Mouse (Mus musculus): ENCODE measurements around the gene Cdk11b. TPM values are rescaled to one million over a fixed set of nuclear protein-coding genes. Genes with fewer than 3 reads are reported as not detected.

The Cdk11b gene
- total and polyA plus RNA-seq, 2 experiments from 2014 or later = 21.8 to 64.7 TPM

DNA sequence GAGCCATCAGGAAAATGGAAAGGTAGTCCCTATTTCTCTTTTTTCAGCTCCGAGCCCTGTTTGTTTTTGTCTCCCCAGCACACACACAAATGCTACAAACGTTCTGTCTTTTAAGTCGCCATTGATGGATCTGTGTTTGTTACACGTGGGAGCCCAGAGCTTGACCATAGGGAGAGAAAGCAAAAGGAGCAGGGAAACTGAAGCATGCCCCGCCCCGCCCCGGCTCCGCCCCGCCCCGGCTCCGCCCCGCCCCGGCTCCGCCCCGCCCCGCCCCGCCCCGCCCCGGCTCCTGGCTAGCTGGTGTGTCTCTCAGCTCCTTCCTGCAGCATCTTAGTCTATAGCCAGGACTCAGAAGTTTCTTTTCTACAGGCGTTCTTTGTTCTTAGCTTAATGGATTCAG lies 26.1 kb upstream of the Cdk11b start:
- 23% methylated on average over 20 of the region's 20 CpGs for WGBS
- no peak for TF ChIP-seq CTCF (IDR thresholded peaks at IDR 0.05; ENCODE audit: low read depth)

DNA sequence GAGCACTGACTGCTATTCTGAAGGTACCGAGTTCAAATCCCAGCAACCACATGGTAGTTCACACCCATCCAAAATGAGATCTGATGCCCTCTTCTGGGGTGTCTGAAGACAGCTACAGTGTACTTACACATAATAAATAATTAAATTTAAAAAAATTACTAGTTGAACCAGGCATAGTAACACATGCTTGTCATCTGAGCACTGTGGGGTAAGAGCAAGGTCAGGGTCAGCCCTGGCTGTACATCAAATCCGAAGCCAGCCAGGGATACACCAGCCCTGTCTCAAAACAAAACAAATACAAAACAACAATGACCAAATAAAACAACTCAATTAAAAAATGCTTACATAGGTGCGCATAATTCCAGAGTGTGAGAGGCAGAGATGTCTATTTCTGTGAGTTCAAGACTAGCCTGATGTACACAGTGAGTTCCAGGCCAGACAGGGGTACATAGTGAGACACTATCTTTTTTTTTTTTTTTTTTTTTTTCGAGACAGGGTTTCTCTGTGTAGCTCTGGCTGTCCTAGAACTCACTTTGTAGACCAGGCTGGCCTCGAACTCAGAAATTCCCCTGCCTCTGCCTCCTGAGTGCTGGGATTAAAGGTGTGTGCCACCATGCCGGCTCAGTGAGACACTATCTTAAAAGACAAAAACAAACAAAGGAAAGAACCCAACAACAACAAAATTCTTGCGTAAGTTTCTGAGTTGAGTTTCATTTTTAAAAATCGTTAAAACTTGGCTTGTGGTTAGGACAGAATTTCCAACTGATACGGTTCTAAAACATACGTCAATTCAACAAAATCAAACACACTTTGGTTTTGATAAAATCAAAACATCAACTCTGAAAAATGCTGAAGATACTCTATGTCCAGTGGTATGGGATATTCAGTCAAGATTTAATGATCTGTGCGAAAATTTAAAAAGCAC lies 24.5 kb upstream of the Cdk11b start:
- peak overlapping the region; percentile 98 for H3K9ac ChIP-seq
- H3K4me2 ChIP-seq (ENCODE audit: low read depth) = peak overlapping the region; percentile 83
- ATAC-seq = no peak
- no peaks in the 10 kb centered on the region for H3K27me3 ChIP-seq (ENCODE audit: insufficient read depth, low read length)
- no peaks in the 10 kb centered on the region for H3K9me3 ChIP-seq (ENCODE audit: low read length)
- DNase-seq = no peak
- peak overlapping the region; percentile 79 for H3K4me3 ChIP-seq (ENCODE audit: low read depth, low read length)
- no peaks in the 10 kb centered on the region for H3K36me3 ChIP-seq (ENCODE audit: insufficient read depth)
- peak overlapping the region; percentile 100 for H3K27ac ChIP-seq (ENCODE audit: low read depth, low read length)
- 85% methylated on average over 11 of the region's 11 CpGs for WGBS
- no peak for TF ChIP-seq CTCF (IDR thresholded peaks at IDR 0.05; ENCODE audit: low read depth)
- peaks cover 13% of the 10 kb centered on the region; the same call in 1 of the 2 replicates for H3K4me1 ChIP-seq (ENCODE audit: insufficient read depth)

More for the DNA sequence above, 26.1 kb upstream of the Cdk11b start:
- Histone ChIP-seq H3K9ac (no peak overlapping the region), H3K4me1 (ENCODE audit: insufficient read depth) (peaks cover 13% of the 10 kb centered on the region; the same call in 1 of the 2 replicates), H3K4me2 (ENCODE audit: low read depth) (no peak overlapping the region), H3K9me3 (ENCODE audit: low read length) (no peaks in the 10 kb centered on the region), H3K4me3 (ENCODE audit: low read depth, low read length) (no peak overlapping the region), H3K27ac (ENCODE audit: low read depth, low read length) (no peak overlapping the region), H3K36me3 (ENCODE audit: insufficient read depth) (no peaks in the 10 kb centered on the region), H3K27me3 (ENCODE audit: insufficient read depth, low read length) (no peaks in the 10 kb centered on the region)
- ATAC-seq = no peak
- DNase-seq = no peak

DNA sequence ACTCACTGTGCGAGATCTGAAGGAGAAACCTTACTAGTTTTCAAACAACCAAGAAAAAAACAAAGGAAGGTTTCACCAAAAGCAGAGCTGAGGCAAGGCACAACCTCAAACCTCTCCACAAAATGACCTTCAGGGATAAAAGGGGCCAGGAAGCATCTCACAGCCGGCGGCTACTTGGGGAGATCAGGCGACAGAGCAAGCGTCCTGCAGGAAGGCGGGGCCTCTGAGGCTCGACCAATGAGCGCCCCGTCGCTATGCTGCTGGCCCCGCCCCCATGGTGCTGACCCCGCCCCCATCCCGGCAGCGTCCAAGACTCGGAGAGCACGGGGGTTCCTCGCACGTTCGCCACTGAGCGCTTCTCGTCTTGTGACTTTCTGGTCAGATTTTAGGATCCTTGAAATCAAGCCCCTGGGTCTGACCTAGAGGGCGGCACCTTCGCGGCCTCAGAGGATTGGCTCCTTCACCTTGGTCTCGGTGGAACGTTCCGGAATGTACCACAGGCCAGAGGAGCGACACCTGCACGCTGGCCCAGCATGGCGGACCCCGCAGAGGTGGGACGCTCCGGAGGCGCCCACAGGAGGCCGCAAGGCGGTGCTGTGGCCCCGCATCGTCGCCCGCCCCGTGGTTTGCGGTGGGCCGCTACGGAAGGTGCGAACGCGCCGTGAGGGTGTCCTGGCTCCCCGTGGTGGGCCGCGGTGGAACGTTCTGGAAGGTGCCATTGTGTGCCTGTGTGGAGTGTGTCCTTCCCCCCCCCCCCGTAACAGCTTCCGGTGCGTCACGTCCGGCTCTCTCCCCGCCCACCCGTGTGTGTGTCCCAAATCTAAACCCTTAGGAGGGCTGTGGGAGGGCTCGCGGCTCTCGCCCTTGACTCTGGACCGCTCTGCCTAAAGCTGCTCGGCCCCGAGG lies 23.3 kb upstream of the Cdk11b start, which contains the start of gene Slc35e2:
Gene Slc35e2, plus strand, starts transcription at position 326 of the 906 bp plus-strand sequence.
- Histone ChIP-seq H3K4me3 (ENCODE audit: low read depth, low read length) (peak within 1 kb of the TSS; percentile 79), H3K4me1 (ENCODE audit: insufficient read depth) (peaks cover 13% of the 10 kb centered on the region; the same call in 1 of the 2 replicates), H3K27ac (ENCODE audit: low read depth, low read length) (peak within 1 kb of the TSS; percentile 100), H3K36me3 (ENCODE audit: insufficient read depth) (no peaks in the 10 kb centered on the region), H3K27me3 (ENCODE audit: insufficient read depth, low read length) (no peaks in the 10 kb centered on the region), H3K9ac (peak within 1 kb of the TSS; percentile 98), H3K9me3 (ENCODE audit: low read length) (no peaks in the 10 kb centered on the region), H3K4me2 (ENCODE audit: low read depth) (peak within 1 kb of the TSS; percentile 83)
- DNase-seq (peak; percentile 97), ATAC-seq (peak; percentile 97)
- under 1% methylated on average over 63 of the region's 65 CpGs for WGBS
- peak; percentile 55 for TF ChIP-seq CTCF (IDR thresholded peaks at IDR 0.05; ENCODE audit: low read depth)

DNA sequence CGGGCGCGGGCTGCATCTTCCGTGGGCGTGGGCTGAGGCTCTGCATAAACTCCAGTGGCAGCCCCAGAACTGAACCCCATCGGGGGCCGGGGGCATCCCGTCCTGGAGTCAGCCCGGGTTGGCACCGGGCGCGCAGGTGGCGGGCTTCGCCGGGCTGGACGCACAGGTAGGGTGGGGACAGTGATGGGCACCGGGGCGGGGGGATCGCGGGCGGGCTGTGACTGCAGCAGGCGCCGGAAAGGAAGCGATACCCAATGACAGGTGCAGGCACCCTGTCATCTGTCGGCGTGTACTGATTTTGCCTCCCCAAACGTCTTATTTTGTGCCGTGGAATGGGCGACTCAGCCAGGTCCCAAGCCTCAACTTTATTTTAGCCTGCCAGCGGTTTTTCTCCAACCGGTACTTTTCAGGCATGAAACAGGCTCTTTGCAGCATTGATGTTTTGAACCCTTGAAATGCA lies 22.6 kb upstream of the Cdk11b start:
- peaks cover 13% of the 10 kb centered on the region; the same call in 1 of the 2 replicates for H3K4me1 ChIP-seq (ENCODE audit: insufficient read depth)
- TF ChIP-seq CTCF (IDR thresholded peaks at IDR 0.05; ENCODE audit: low read depth) = no peak
- ATAC-seq = peak; percentile 2; the same call in 1 of the 2 replicates
- H3K4me3 ChIP-seq (ENCODE audit: low read depth, low read length) = peak overlapping the region; percentile 79
- no peaks in the 10 kb centered on the region for H3K36me3 ChIP-seq (ENCODE audit: insufficient read depth)
- H3K9me3 ChIP-seq (ENCODE audit: low read length) = no peaks in the 10 kb centered on the region
- no peak for DNase-seq
- H3K27ac ChIP-seq (ENCODE audit: low read depth, low read length) = peak overlapping the region; percentile 100
- H3K9ac ChIP-seq = peak overlapping the region; percentile 98
- no peaks in the 10 kb centered on the region for H3K27me3 ChIP-seq (ENCODE audit: insufficient read depth, low read length)
- H3K4me2 ChIP-seq (ENCODE audit: low read depth) = peak overlapping the region; percentile 83
- WGBS = 3% methylated on average over 30 of the region's 31 CpGs

DNA sequence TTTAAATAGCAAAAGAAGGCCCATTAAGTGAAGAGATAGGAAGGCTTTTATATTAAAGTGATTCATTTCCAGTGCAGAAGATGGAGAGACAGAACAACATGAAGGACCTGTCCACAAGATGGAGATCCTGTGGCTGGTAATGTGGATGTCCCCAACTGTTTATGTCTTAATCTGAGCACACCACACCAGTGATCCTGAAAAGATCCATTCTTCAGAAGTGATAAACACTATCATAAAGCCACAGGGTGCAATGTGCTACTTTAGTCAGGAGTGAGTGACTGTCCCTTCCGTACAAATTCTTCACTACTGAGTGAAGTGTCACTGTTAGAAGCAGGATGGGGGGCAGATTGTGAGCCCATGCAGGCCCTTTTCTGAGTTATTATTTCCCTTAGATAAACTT lies 21.9 kb upstream of the Cdk11b start:
- Histone ChIP-seq H3K4me2 (ENCODE audit: low read depth) (peak overlapping the region; percentile 83), H3K9ac (no peak overlapping the region), H3K9me3 (ENCODE audit: low read length) (no peaks in the 10 kb centered on the region), H3K27ac (ENCODE audit: low read depth, low read length) (no peak overlapping the region), H3K4me3 (ENCODE audit: low read depth, low read length) (peak overlapping the region; percentile 79; the same call in 1 of the 2 replicates), H3K4me1 (ENCODE audit: insufficient read depth) (peaks cover 13% of the 10 kb centered on the region; the same call in 1 of the 2 replicates), H3K27me3 (ENCODE audit: insufficient read depth, low read length) (no peaks in the 10 kb centered on the region), H3K36me3 (ENCODE audit: insufficient read depth) (no peaks in the 10 kb centered on the region)
- WGBS = 100% methylated on average over 1 of the region's 1 CpGs
- TF ChIP-seq CTCF (IDR thresholded peaks at IDR 0.05; ENCODE audit: low read depth) = no peak
- DNase-seq = no peak
- no peak for ATAC-seq

DNA sequence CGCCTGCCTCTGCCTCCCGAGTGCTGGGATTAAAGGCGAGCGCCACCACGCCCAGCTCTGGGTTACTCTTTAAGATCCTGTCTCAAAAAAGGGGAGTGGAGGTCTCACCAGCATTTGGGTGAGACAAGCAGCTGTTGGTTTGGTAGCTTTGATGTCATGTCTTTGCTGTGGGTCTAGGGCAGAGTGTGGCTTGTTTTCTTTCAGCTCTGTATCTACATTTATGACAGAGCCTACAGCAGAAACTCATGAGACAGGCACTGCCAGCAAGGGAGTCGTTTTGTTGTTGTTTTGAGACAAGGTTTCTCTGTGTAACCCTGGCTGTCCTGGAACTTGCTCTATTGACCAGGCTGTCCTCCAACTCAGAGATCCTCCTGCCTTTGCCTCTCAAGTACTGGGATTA lies 20.9 kb upstream of the Cdk11b start:
- Histone ChIP-seq H3K4me1 (ENCODE audit: insufficient read depth) (peaks cover 13% of the 10 kb centered on the region; the same call in 1 of the 2 replicates), H3K9me3 (ENCODE audit: low read length) (no peaks in the 10 kb centered on the region), H3K36me3 (ENCODE audit: insufficient read depth) (no peaks in the 10 kb centered on the region), H3K9ac (no peak overlapping the region), H3K4me2 (ENCODE audit: low read depth) (no peak overlapping the region), H3K27me3 (ENCODE audit: insufficient read depth, low read length) (no peaks in the 10 kb centered on the region), H3K4me3 (ENCODE audit: low read depth, low read length) (no peak overlapping the region), H3K27ac (ENCODE audit: low read depth, low read length) (no peak overlapping the region)
- TF ChIP-seq CTCF (IDR thresholded peaks at IDR 0.05; ENCODE audit: low read depth) = no peak
- WGBS = 95% methylated on average over 6 of the region's 6 CpGs
- ATAC-seq = no peak
- DNase-seq = no peak
